In genomic region chr2:168440918-168441328, GRCm38 (mm10) we compare ENCODE assay signal across 10 mouse cellular contexts.
A peak's percentile ranks its signal among the peaks of the same experiment; 100 is the strongest.
DNase-seq lines count a peak whose midpoint lies in the region; ATAC-seq and TF ChIP-seq lines count a peak whose summit lies in the region.
"Had no signal": no experiment of that assay in that cellular context is flagged by ENCODE, and none has a peak within 500 bp of the region (broad histone marks: within the 10 kb centered on the region; RNA-seq: fewer than 3 reads in every experiment).

No protein-coding gene starts in this region.

- H3K9ac ChIP-seq in hindbrain, postnatal 0 days (replicated peaks; ENCODE audit: low read length) = no peak overlapping the region
- H3K9ac ChIP-seq in hindbrain, embryonic 11.5 days (ENCODE audit: low read depth, low read length) = no peak overlapping the region
- H3K9ac ChIP-seq: liver, embryonic 15.5 days; midbrain, embryonic 12.5 days had no signal

- H3K27ac ChIP-seq in hindbrain, postnatal 0 days = 0 out of 2 replicates have a peak overlapping the region, but pooled peaks have one; percentile 12
- H3K27ac ChIP-seq in hindbrain, embryonic 11.5 days (ENCODE audit: low read depth, low read length) = no peak overlapping the region
- H3K27ac ChIP-seq: liver, embryonic 15.5 days; midbrain, embryonic 12.5 days had no signal

- H3K27me3 ChIP-seq in hindbrain, postnatal 0 days (ENCODE audit: insufficient read depth, low read length) = no peaks in the 10 kb centered on the region
- 0 out of 2 replicates have a peak, but pooled peaks cover under 1% of the 10 kb centered on the region for H3K27me3 ChIP-seq in hindbrain, embryonic 11.5 days (ENCODE audit: control insufficient read depth, insufficient read depth, low read length)

- H3K4me3 ChIP-seq in hindbrain, postnatal 0 days (ENCODE audit: low read length) = no peak overlapping the region
- no peak overlapping the region for H3K4me3 ChIP-seq in hindbrain, embryonic 11.5 days (ENCODE audit: low read depth, low read length)
- H3K4me3 ChIP-seq: liver, embryonic 15.5 days; midbrain, embryonic 12.5 days had no signal

- ATAC-seq in hindbrain, postnatal 0 days = peak; percentile 68
- ATAC-seq in hindbrain, embryonic 11.5 days (ENCODE audit: low FRiP score) = no peak

- DNase-seq in hindbrain, postnatal 0 days (ENCODE audit: low spot score) = peak; percentile 74
- no peak for DNase-seq in hindbrain, embryonic 11.5 days (ENCODE audit: low spot score)
- peak; percentile 47 for DNase-seq in cerebellum, adult 9-11 months
- peak; percentile 77 for DNase-seq in layer of hippocampus, adult 9-10 months (ENCODE audit: low spot score)
- DNase-seq in right cerebral cortex, adult 2 months (ENCODE audit: low spot score in 2 of 2) = peak; percentile 92 to 93
- DNase-seq in adrenal gland, postnatal 10 days = no peak
- no peak for DNase-seq in adrenal gland, adult 18-20 months (ENCODE audit: low spot score in 2 of 2)
- DNase-seq in embryo, embryonic 9.5 days (ENCODE audit: extremely low spot score) = no peak

- WGBS in hindbrain, postnatal 0 days = 64% methylated on average over 17 of the region's 17 CpGs
- WGBS in hindbrain, embryonic 11.5 days = 92% methylated on average over 17 of the region's 17 CpGs

- TF ChIP-seq CTCF in hindbrain, postnatal 0 days (IDR thresholded peaks at IDR 0.05; ENCODE audit: low read depth) = no peak

- H3K9me3 ChIP-seq in hindbrain, postnatal 0 days (ENCODE audit: low read length) = no peaks in the 10 kb centered on the region
- H3K9me3 ChIP-seq in hindbrain, embryonic 11.5 days (ENCODE audit: control insufficient read depth, low read length) = no peaks in the 10 kb centered on the region
- H3K9me3 ChIP-seq: liver, embryonic 15.5 days had no signal

- peaks cover 9% of the 10 kb centered on the region; the same call in 1 of the 2 replicates for H3K4me1 ChIP-seq in hindbrain, postnatal 0 days (ENCODE audit: insufficient read depth, low read length)
- H3K4me1 ChIP-seq in hindbrain, embryonic 11.5 days (replicated peaks; ENCODE audit: control insufficient read depth, insufficient read depth, low read length) = peaks cover 3% of the 10 kb centered on the region; the same call in 1 of the 2 replicates
- H3K4me1 ChIP-seq: liver, embryonic 15.5 days had no signal

- H3K4me2 ChIP-seq in hindbrain, postnatal 0 days (ENCODE audit: low read depth, low read length) = peak overlapping the region; percentile 13; the same call in 1 of the 2 replicates
- H3K4me2 ChIP-seq in hindbrain, embryonic 11.5 days (replicated peaks; ENCODE audit: low read depth, low read length) = no peak overlapping the region
- H3K4me2 ChIP-seq: liver, embryonic 15.5 days; midbrain, embryonic 12.5 days had no signal

- H3K36me3 ChIP-seq in hindbrain, postnatal 0 days (ENCODE audit: insufficient read depth, low read length) = no peaks in the 10 kb centered on the region
- H3K36me3 ChIP-seq in hindbrain, embryonic 11.5 days (ENCODE audit: control insufficient read depth, insufficient read depth, low read length) = no peaks in the 10 kb centered on the region
- H3K36me3 ChIP-seq: liver, embryonic 15.5 days; midbrain, embryonic 12.5 days had no signal

Comparison
In these comparisons a context has a peak if more than half of its experiments do, and no peak if none do; other contexts are left out.
1. DNase-seq: peak in hindbrain, postnatal 0 days (single experiment), cerebellum, adult 9-11 months (single experiment), layer of hippocampus, adult 9-10 months (single experiment) and right cerebral cortex, adult 2 months (2 of 2); none in hindbrain, embryonic 11.5 days (single experiment), adrenal gland, postnatal 10 days (single experiment), adrenal gland, adult 18-20 months (0 of 2) and embryo, embryonic 9.5 days (single experiment).